ENCODE assay signal across 7 mouse cellular contexts in the genomic region with DNA sequence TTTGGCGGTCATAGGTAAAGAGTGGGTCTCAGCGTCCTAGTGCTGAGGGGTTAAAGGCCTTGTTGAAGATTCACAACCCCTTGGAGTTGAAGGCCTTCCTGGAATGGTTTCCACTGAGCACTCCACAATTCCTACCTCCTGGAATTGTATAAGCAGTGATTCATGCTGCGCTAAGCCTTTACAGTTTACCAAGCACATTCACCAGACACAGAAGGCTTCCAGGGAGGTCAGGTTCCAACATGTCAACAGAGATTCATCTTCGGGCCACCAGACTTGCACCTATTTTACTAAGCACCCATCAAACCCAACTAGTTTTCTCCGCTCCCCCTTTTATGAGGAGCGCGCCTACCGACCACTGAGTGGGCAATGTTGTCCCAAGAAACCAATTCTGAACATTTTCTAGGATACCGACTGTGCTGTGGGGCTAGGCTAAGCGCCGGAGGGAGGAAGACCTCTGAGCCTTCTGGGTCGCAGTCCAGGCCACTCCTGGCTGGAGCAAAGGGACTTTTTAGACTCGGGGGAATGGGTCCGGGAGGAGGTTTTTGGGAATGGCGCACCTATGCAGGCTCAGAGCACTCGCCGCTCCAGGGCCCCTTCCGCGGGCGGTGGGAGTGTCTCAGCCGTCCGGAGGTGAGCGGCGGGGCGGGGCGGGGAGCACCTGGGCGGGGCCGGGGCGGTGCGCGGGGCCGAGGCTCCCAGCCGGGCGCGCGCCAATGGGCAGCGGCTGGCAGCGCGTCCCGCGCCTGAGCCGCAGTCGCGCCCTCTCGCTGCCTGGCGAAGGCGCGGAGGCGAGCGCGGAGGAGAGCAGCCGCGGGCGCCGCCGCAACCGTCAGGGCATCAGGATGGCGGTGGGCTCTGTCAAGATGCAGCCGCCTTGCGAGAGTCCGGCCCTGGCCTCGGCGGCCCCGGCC. TPM values are rescaled to one million over a fixed set of nuclear protein-coding genes. Genes with fewer than 3 reads are reported as not detected.
A peak's percentile ranks its signal among the peaks of the same experiment; 100 is the strongest.
DNase-seq lines count a peak whose midpoint lies in the region; ATAC-seq and TF ChIP-seq lines count a peak whose summit lies in the region.

No protein-coding gene starts in this region.

- 2% methylated on average over 45 of the region's 64 CpGs for WGBS in embryonic facial prominence, embryonic 11.5 days
- 6% methylated on average over 62 of the region's 64 CpGs for WGBS in small intestine, adult 2 months

- peak; percentile 56 to 64 for DNase-seq in B cell, adult 2 months
- peak; percentile 54 for DNase-seq in ES-E14 (ENCODE audit: low read depth, low spot score)
- peak; percentile 75 for DNase-seq in embryonic facial prominence, embryonic 11.5 days (ENCODE audit: low spot score)
- DNase-seq in heart, postnatal 10 days, result peak; percentile 36 to 63
- peak; percentile 22 to 52 for DNase-seq in layer of hippocampus, postnatal 10 days (ENCODE audit: low spot score in 2 of 2)
- peak; percentile 70 for DNase-seq in lung, postnatal 14 days

- H3K27me3 ChIP-seq in embryonic facial prominence, embryonic 11.5 days (ENCODE audit: control insufficient read depth, insufficient read depth, low read length), result peaks cover 10% of the 10 kb centered on the region; the same call in 1 of the 2 replicates
- no peaks in the 10 kb centered on the region for H3K27me3 ChIP-seq in small intestine, adult 2 months (ENCODE audit: control insufficient read depth, insufficient read depth, low read length)

- no peak for TF ChIP-seq CTCF in small intestine, adult 2 months (IDR thresholded peaks at IDR 0.05; ENCODE audit: extremely low read depth, insufficient read length, insufficient replicate concordance, low read depth, low read length)

- H3K4me3 ChIP-seq in ES-E14 (ENCODE audit: insufficient read depth in 1 of 2, low read depth in 1 of 2, low read length in 2 of 2, poor library complexity in 1 of 2, severe bottlenecking in 1 of 2), result peak overlapping the region; percentile 81 to 92
- H3K4me3 ChIP-seq in embryonic facial prominence, embryonic 11.5 days (ENCODE audit: low read depth, low read length), result peak overlapping the region; percentile 60
- peak overlapping the region; percentile 86 for H3K4me3 ChIP-seq in small intestine, adult 2 months (ENCODE audit: low read depth, low read length)

- H3K36me3 ChIP-seq in ES-E14 (ENCODE audit: control insufficient read depth, insufficient read depth, low read length, poor library complexity, severe bottlenecking), result no peaks in the 10 kb centered on the region
- H3K36me3 ChIP-seq in embryonic facial prominence, embryonic 11.5 days (replicated peaks; ENCODE audit: control insufficient read depth, insufficient read depth, low read depth, low read length), result no peaks in the 10 kb centered on the region
- no peaks in the 10 kb centered on the region for H3K36me3 ChIP-seq in small intestine, adult 2 months (ENCODE audit: control insufficient read depth, insufficient read depth, low read length)

- no peak for TF ChIP-seq POLR2A in small intestine, adult 2 months (IDR thresholded peaks at IDR 0.05; ENCODE audit: low read depth, low read length)

- H3K4me1 ChIP-seq in ES-E14 (ENCODE audit: control insufficient read depth in 2 of 2, insufficient read depth in 2 of 2, low read length in 2 of 2, poor library complexity in 1 of 2), result no peaks in the 10 kb centered on the region
- peaks cover 4% of the 10 kb centered on the region; the same call in 1 of the 2 replicates for H3K4me1 ChIP-seq in embryonic facial prominence, embryonic 11.5 days (ENCODE audit: control insufficient read depth, insufficient read depth, low read length)
- H3K4me1 ChIP-seq in small intestine, adult 2 months (ENCODE audit: control insufficient read depth, insufficient read depth, insufficient read length, low read length), result peaks cover 3% of the 10 kb centered on the region; the same call in 1 of the 2 replicates

- peak; percentile 79 for ATAC-seq in embryonic facial prominence, embryonic 11.5 days (replicated peaks; ENCODE audit: insufficient number of reproducible peaks, low FRiP score, low TSS enrichment, low read depth)

- peak overlapping the region; percentile 99 for H3K4me2 ChIP-seq in embryonic facial prominence, embryonic 11.5 days (ENCODE audit: low read depth, low read length)

- no peaks in the 10 kb centered on the region for H3K9me3 ChIP-seq in ES-E14 (ENCODE audit: control insufficient read depth, insufficient read depth, low read depth, low read length)
- H3K9me3 ChIP-seq in embryonic facial prominence, embryonic 11.5 days (replicated peaks; ENCODE audit: control insufficient read depth, low read length), result no peaks in the 10 kb centered on the region

- intact Hi-C loops in heart, postnatal 10 days (cut with DNase I), result loop anchor here (5.0 kb wide), 3 partner anchors 86 to 129 kb away; no protein-coding TSS in a partner anchor

- no peak overlapping the region for H3K27ac ChIP-seq in ES-E14 (ENCODE audit: insufficient read depth, low read depth, low read length, poor library complexity, severe bottlenecking)
- no peak overlapping the region; the same call in 1 of the 2 replicates for H3K27ac ChIP-seq in embryonic facial prominence, embryonic 11.5 days (replicated peaks; ENCODE audit: low read depth, low read length)
- H3K27ac ChIP-seq in small intestine, adult 2 months (ENCODE audit: insufficient read depth, low read depth, low read length), result peak overlapping the region; percentile 1; the same call in 1 of the 2 replicates

- peak overlapping the region; percentile 88 for H3K9ac ChIP-seq in ES-E14 (ENCODE audit: insufficient read depth, low read depth, low read length, poor library complexity, severe bottlenecking)
- H3K9ac ChIP-seq in embryonic facial prominence, embryonic 11.5 days (replicated peaks; ENCODE audit: low read length), result peak overlapping the region; percentile 68

- in situ Hi-C loops in ES-E14 (cut with MboI; ENCODE audit: low sequenced_read_pairs in 2 of 2, unreplicated experiment in 2 of 2), result loop anchor here in 1 of 2 experiments (5.0 kb wide), 1 partner anchor 51 kb away; no protein-coding TSS in a partner anchor

TF ChIP-seq in ES-E14, 5 proteins besides CTCF, POLR2A, EP300 and RAD21:
- TF ChIP-seq ZC3H11A (IDR thresholded peaks at IDR 0.05; ENCODE audit: borderline replicate concordance, low read depth, low read length), result no peak
- TF ChIP-seq MAFK (IDR thresholded peaks at IDR 0.05; ENCODE audit: insufficient read depth, low read depth, low read length), result no peak
- no peak for TF ChIP-seq CHD2 (IDR thresholded peaks at IDR 0.05; ENCODE audit: low read depth, low read length)
- TF ChIP-seq ZNF384 (IDR thresholded peaks at IDR 0.05; ENCODE audit: low read depth, low read length), result no peak
- no peak for TF ChIP-seq HCFC1 (IDR thresholded peaks at IDR 0.05; ENCODE audit: borderline replicate concordance, insufficient read depth, low read length)

RNA-seq across cellular contexts. Expression of gene Rapgef5, which starts 17.2 kb away (rescaled TPM):
- 9.9 and 13.6 TPM in 2 replicates for total RNA-seq in ES-E14 (2012; rRNA removed)
- polyA plus RNA-seq in embryonic facial prominence, embryonic 11.5 days (2014; fragmentation: Nextera tagmentation; extraction: Ambion mirVana), result 6.7 and 7.7 TPM in 2 replicates
- 10 to 100 TPM; 45.8 to 48.2 TPM for total RNA-seq in heart, postnatal 10 days (2021)
- 10 to 100 TPM; 91.7 to 98.0 TPM for total RNA-seq in layer of hippocampus, postnatal 10 days (2021)
- 2.4 and 4.7 TPM in 2 replicates for polyA plus RNA-seq in small intestine, adult 2 months (2012; rRNA removed)
